ENCODE assay signal across 7 mouse cellular contexts in genomic region chr4:10923180-10923579, GRCm38 (mm10). TPM values are rescaled to one million over a fixed set of nuclear protein-coding genes. Genes with fewer than 3 reads are reported as not detected.
DNase-seq lines count a peak whose midpoint lies in the region; TF ChIP-seq lines count a peak whose summit lies in the region.

No protein-coding gene starts in this region.

- no peak for TF ChIP-seq POLR2A in brain, embryonic 14.5 days (IDR thresholded peaks at IDR 0.05; ENCODE audit: borderline replicate concordance, extremely low read depth, insufficient read depth, insufficient read length, poor library complexity, severe bottlenecking)

- TF ChIP-seq CTCF in brain, embryonic 14.5 days (IDR thresholded peaks at IDR 0.05; ENCODE audit: borderline replicate concordance, extremely low read depth, insufficient read depth, insufficient read length): no peak

- DNase-seq in spleen, adult 18-20 months: peak; percentile 24 to 59
- DNase-seq in spleen, adult 12 weeks (ENCODE audit: low spot score): no peak
- DNase-seq in brain, embryonic 14.5 days (ENCODE audit: low read depth): peak; percentile 81
- DNase-seq in heart, adult 8-10 months (ENCODE audit: low spot score): peak; percentile 76
- DNase-seq in layer of hippocampus, adult 11-12 months (ENCODE audit: low spot score): peak; percentile 82
- peak; percentile 87 for DNase-seq in lung, postnatal 25 days (ENCODE audit: low spot score)
- DNase-seq in telencephalon, adult 2 months (ENCODE audit: low read depth, low spot score): peak; percentile 73

RNA-seq across cellular contexts. Expression of gene 2610301B20Rik, which starts 48.9 kb away (rescaled TPM):
- polyA plus RNA-seq in brain, embryonic 14.5 days (2012; rRNA removed): 32.7 and 36.8 TPM in 2 replicates
- total RNA-seq in heart, adult 8-10 months (2022): 1 to 10 TPM; 6.1 to 9.5 (median 7.2) TPM
